Mouse (Mus musculus): Measurements from ENCODE around the gene Tcn2. TPM values are rescaled to one million over a fixed set of nuclear protein-coding genes. Genes with fewer than 3 reads are reported as not detected.

Tcn2 gene
- 111 and 118 TPM in 2 replicates for polyA plus RNA-seq (2012; rRNA removed)

GRCm38 (mm10) chr11:3931511-3932211 is at the start of gene Tcn2:
Tcn2 (minus strand) TSS chr11:3932159.

GRCm38 (mm10) chr11:3976678-3977077 is 44.7 kb upstream of the Tcn2 start, which contains the start of gene 4930556J24Rik:
4930556J24Rik (minus strand) TSS chr11:3976778.

GRCm38 (mm10) chr11:3963610-3964415 is 31.9 kb upstream of the Tcn2 start, which contains the start of gene Pes1:
Pes1 (plus strand) TSS chr11:3963975.

GRCm38 (mm10) chr11:3914109-3914840 is 17.7 kb downstream of the Tcn2 start, which contains the start of gene Slc35e4:
Slc35e4 (minus strand) TSS chr11:3914664.

GRCm38 (mm10) chr11:3894406-3895281 is 37.3 kb downstream of the Tcn2 start, which contains the start of the genes 4921536K21Rik and Dusp18:
4921536K21Rik (minus strand) TSS chr11:3895098.
Dusp18 (plus strand) TSS chr11:3895240.

Other genes with a start within 250 kb of the Tcn2 start
- gene Osbp2, start 68.3 kb downstream of the Tcn2 start, polyA plus RNA-seq (2012; rRNA removed) = 0.39 and 0.55 TPM in 2 replicates
- 0.67 and 0.97 TPM in 2 replicates for gene 4921536K21Rik, start 37.1 kb downstream of the Tcn2 start, polyA plus RNA-seq (2012; rRNA removed)
- gene Dusp18, start 36.9 kb downstream of the Tcn2 start, polyA plus RNA-seq (2012; rRNA removed) = 6.8 and 7.6 TPM in 2 replicates
- 22.2 and 26.5 TPM in 2 replicates for gene Slc35e4, start 17.5 kb downstream of the Tcn2 start, polyA plus RNA-seq (2012; rRNA removed)
- 25.5 and 26.9 TPM in 2 replicates for gene Pes1, start 31.8 kb upstream of the Tcn2 start, polyA plus RNA-seq (2012; rRNA removed)
- gene 4930556J24Rik, start 44.6 kb upstream of the Tcn2 start, polyA plus RNA-seq (2012; rRNA removed) = not detected in 2 replicates
- 138 and 161 TPM in 2 replicates for gene Gal3st1, start 51.5 kb upstream of the Tcn2 start, polyA plus RNA-seq (2012; rRNA removed)
- 0.30 and 0.40 TPM in 2 replicates for gene Sec14l4, start 99.3 kb upstream of the Tcn2 start, polyA plus RNA-seq (2012; rRNA removed)
- not detected in 2 replicates for gene Sec14l3, start 132.7 kb upstream of the Tcn2 start, polyA plus RNA-seq (2012; rRNA removed)
- gene Mtfp1, start 163.3 kb upstream of the Tcn2 start, polyA plus RNA-seq (2012; rRNA removed) = 18.6 and 19.6 TPM in 2 replicates
- 1.8 and 2.2 TPM in 2 replicates for gene Sec14l2, start 191.3 kb upstream of the Tcn2 start, polyA plus RNA-seq (2012; rRNA removed)
- gene Rnf215, start 203.0 kb upstream of the Tcn2 start, polyA plus RNA-seq (2012; rRNA removed) = 20.2 and 23.7 TPM in 2 replicates
- gene Ccdc157, start 228.1 kb upstream of the Tcn2 start, polyA plus RNA-seq (2012; rRNA removed) = 6.9 TPM in 2 replicates
- gene Sf3a1, start 228.2 kb upstream of the Tcn2 start, polyA plus RNA-seq (2012; rRNA removed) = 28.2 and 29.5 TPM in 2 replicates